Mouse (Mus musculus) stomach, embryonic 16.5 days (tissue): ENCODE results near the gene Foxl1. TPM values are rescaled to one million over a fixed set of nuclear protein-coding genes. Genes with fewer than 3 reads are reported as not detected.

ENCODE experiments used
- ATAC-seq: fragments of 200-750 bp; cut with Nextera tagmentation; 2 replicates; pipeline ENCODE4 v1.8.0; 2017; ENCODE audit warnings: moderate number of reproducible peaks, moderate TSS enrichment; ENCODE audit not compliant: insufficient read depth, low FRiP score
- H3K27ac ChIP-seq: fragments of 300-500 bp; sonication (generic); 2 replicates; pipeline ENCODE4 v1.5.1; 2014; ENCODE audit warnings: low read length
- H3K27me3 ChIP-seq: fragments of 300-500 bp; sonication (generic); 2 replicates; pipeline ENCODE4 v1.6.1; 2014; ENCODE audit warnings: low read length, control low read depth, mixed read lengths; ENCODE audit not compliant: control insufficient read depth, insufficient read depth
- H3K36me3 ChIP-seq: fragments of 300-500 bp; sonication (generic); 2 replicates; pipeline ENCODE4 v1.6.1; 2014; ENCODE audit warnings: low read length; ENCODE audit not compliant: control insufficient read depth, insufficient read depth
- H3K4me1 ChIP-seq: fragments of 300-500 bp; sonication (generic); 2 replicates; pipeline ENCODE4 v1.6.1; 2014; ENCODE audit warnings: low read length, control low read depth, mixed read lengths; ENCODE audit not compliant: control insufficient read depth, insufficient read depth
- H3K4me2 ChIP-seq: fragments of 300-500 bp; sonication (generic); 2 replicates; pipeline ENCODE4 v1.6.1; 2014; ENCODE audit warnings: low read depth, low read length, mixed read lengths
- H3K4me3 ChIP-seq: fragments of 300-500 bp; sonication (generic); replicated peaks from 2 replicates; pipeline ENCODE4 v1.5.1; 2014; ENCODE audit warnings: mild to moderate bottlenecking, low read length
- H3K9ac ChIP-seq: fragments of 300-500 bp; sonication (generic); 2 replicates; pipeline ENCODE4 v1.6.1; 2014; ENCODE audit warnings: low read length
- H3K9me3 ChIP-seq: fragments of 300-500 bp; sonication (generic); replicated peaks from 2 replicates; pipeline ENCODE4 v1.6.1; 2016; ENCODE audit warnings: low read length, control low read depth; ENCODE audit not compliant: control insufficient read depth
- WGBS: fragments of 180-500 bp; shearing (Covaris S2); extraction: QIAGEN DNeasy Blood & Tissue Kit; methylation state at CpG from one replicate; pipeline ENCODE4 v1.1.7; 2014; 5-methylcytosine and 5-hydroxymethylcytosine counted together
- polyA plus RNA-seq: library from polyadenylated mRNA; unstranded; fragments of >200 nt; fragmentation: Nextera tagmentation; extraction: Ambion mirVana; gene quantifications from 2 replicates; pipeline ENCODE4 v1.2.1, GENCODE M21; 2015

Gene Foxl1
- polyA plus RNA-seq, 1 experiment from 2014 or later: 4.0 TPM

GRCm38 (mm10) chr8:121083936-121084209 is 43.9 kb upstream of the Foxl1 start:
- Histone ChIP-seq H3K27me3 (peaks cover 77% of the 10 kb centered on the region), H3K27ac (peak overlapping the region; percentile 99), H3K4me1 (no peaks in the 10 kb centered on the region), H3K4me2 (peak overlapping the region; percentile 67), H3K9me3 (no peaks in the 10 kb centered on the region), H3K4me3 (peak overlapping the region; percentile 70), H3K9ac (peak overlapping the region; percentile 88), H3K36me3 (no peaks in the 10 kb centered on the region; the same call in 1 of the 2 replicates)
- 2% methylated on average over 21 of the region's 27 CpGs for WGBS
- peak; percentile 87 for ATAC-seq

DNA sequence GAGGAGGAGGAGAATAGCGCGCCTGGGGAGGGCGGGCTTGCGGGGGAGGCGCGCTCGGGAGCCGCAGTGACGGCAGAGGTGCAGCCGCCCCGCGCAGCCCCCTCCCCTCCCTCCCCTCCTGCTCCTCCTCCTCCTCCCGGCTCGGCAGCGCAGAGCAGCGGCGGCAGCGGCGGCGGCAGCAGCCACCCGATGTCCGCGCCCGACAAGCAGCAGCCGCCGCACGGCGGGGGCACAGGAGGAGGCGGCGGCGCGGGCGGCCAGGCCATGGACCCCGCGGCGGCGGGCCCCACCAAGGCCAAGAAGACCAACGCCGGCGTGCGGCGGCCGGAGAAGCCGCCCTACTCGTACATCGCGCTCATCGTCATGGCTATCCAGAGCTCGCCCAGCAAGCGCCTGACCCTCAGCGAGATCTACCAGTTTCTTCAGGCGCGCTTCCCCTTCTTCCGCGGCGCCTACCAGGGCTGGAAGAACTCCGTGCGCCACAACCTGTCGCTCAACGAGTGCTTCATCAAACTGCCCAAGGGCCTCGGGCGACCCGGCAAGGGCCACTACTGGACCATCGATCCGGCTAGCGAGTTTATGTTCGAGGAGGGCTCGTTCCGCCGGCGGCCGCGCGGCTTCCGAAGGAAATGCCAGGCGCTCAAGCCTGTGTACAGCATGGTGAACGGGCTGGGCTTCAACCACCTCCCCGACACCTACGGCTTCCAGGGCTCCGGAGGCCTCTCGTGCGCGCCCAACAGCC is 43.4 kb upstream of the Foxl1 start, which contains the start of gene Foxf1:
Foxf1 (plus strand) TSS at position 177 of the 742 bp plus-strand sequence.
- Histone ChIP-seq H3K9ac (peak within 1 kb of the TSS; percentile 88), H3K36me3 (no peaks in the 10 kb centered on the region; the same call in 1 of the 2 replicates), H3K27me3 (peaks cover 82% of the 10 kb centered on the region), H3K4me2 (peak within 1 kb of the TSS; percentile 67), H3K4me3 (peak within 1 kb of the TSS; percentile 70), H3K9me3 (no peaks in the 10 kb centered on the region), H3K27ac (peak within 1 kb of the TSS; percentile 99), H3K4me1 (no peaks in the 10 kb centered on the region)
- no peak; the same call in 1 of the 2 replicates for ATAC-seq
- WGBS: under 1% methylated on average over 68 of the region's 83 CpGs

DNA sequence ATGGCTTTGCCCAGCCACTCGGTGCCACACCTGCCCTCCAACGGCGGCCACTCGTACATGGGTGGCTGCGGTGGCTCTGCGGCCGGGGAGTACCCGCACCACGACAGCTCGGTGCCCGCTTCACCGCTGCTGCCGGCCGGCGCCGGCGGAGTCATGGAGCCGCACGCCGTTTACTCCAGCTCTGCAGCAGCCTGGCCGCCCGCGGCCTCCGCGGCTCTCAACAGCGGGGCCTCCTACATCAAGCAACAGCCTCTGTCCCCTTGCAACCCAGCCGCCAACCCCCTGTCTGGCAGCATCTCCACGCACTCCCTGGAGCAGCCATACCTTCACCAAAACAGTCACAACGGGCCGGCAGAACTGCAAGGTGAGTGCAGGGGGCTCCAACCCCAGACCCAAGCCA is 42.7 kb upstream of the Foxl1 start:
- peak overlapping the region; percentile 67 for H3K4me2 ChIP-seq
- H3K4me1 ChIP-seq: no peaks in the 10 kb centered on the region
- H3K27ac ChIP-seq: peak overlapping the region; percentile 99
- H3K9ac ChIP-seq: peak overlapping the region; percentile 88
- H3K27me3 ChIP-seq: peaks cover 85% of the 10 kb centered on the region
- H3K4me3 ChIP-seq: peak overlapping the region; percentile 70
- WGBS: 3% methylated on average over 30 of the region's 30 CpGs
- no peaks in the 10 kb centered on the region for H3K9me3 ChIP-seq
- no peaks in the 10 kb centered on the region; the same call in 1 of the 2 replicates for H3K36me3 ChIP-seq
- no peak for ATAC-seq

DNA sequence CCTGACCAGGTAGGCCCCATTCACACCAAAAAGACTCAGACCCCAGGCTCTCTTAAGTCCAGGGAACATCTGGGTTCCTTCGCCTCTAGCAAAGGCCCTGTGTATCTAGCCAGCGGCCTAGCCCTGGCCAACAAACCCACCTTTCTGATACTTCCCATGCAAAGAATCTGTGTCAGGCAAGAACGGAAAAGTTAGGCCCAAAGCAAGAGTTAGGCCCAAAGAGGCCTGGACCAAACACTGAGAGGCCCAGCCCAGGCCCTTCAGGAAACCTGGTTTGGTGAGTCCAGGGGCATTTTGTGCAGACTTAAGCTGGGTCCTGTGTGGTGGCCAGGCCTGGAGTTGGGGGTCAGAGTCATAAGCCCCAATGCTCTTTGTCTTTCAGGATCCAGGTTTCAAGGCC is 42.2 kb upstream of the Foxl1 start:
- Histone ChIP-seq H3K36me3 (no peaks in the 10 kb centered on the region; the same call in 1 of the 2 replicates), H3K9ac (peak overlapping the region; percentile 88), H3K9me3 (no peaks in the 10 kb centered on the region), H3K4me3 (peak overlapping the region; percentile 70), H3K4me1 (peaks cover under 1% of the 10 kb centered on the region; the same call in 1 of the 2 replicates), H3K27ac (peak overlapping the region; percentile 99), H3K27me3 (peaks cover 85% of the 10 kb centered on the region), H3K4me2 (peak overlapping the region; percentile 67)
- ATAC-seq: no peak
- WGBS: 46% methylated on average over 3 of the region's 3 CpGs

GRCm38 (mm10) chr8:121086004-121086900 is 41.5 kb upstream of the Foxl1 start:
- no peak for ATAC-seq
- Histone ChIP-seq H3K9me3 (no peaks in the 10 kb centered on the region), H3K36me3 (no peaks in the 10 kb centered on the region; the same call in 1 of the 2 replicates), H3K27me3 (peaks cover 87% of the 10 kb centered on the region), H3K4me3 (peak overlapping the region; percentile 70), H3K9ac (peak overlapping the region; percentile 88), H3K27ac (peak overlapping the region; percentile 99), H3K4me2 (peak overlapping the region; percentile 67), H3K4me1 (peaks cover 7% of the 10 kb centered on the region; the same call in 1 of the 2 replicates)
- WGBS: 21% methylated on average over 19 of the region's 19 CpGs

DNA sequence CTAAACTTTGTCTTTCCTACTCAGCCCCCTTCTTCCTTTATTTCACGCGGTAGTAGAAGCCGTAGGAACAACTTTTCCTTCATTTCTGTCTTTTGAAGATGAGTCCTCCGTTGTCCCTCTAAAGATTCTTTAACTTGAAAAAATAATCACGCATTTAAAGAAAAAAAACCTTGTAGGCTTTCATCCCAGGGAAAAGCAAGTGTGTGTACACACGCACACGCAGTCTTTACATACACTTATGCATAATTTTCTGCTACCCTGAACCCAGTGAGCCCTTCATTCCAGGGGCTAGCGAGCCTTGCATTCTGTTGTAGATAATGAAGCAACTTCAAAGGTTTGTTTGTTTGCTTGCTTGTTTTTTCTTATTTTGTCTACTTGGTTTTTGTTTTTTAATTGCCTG is 39.5 kb upstream of the Foxl1 start:
- no peak for ATAC-seq
- Histone ChIP-seq H3K4me1 (peaks cover 8% of the 10 kb centered on the region; the same call in 1 of the 2 replicates), H3K4me2 (peak overlapping the region; percentile 67), H3K36me3 (no peaks in the 10 kb centered on the region; the same call in 1 of the 2 replicates), H3K4me3 (peak overlapping the region; percentile 70), H3K27ac (peak overlapping the region; percentile 77; the same call in 1 of the 2 replicates), H3K27me3 (peaks cover 68% of the 10 kb centered on the region), H3K9me3 (no peaks in the 10 kb centered on the region), H3K9ac (peak overlapping the region; percentile 88)
- WGBS: 16% methylated on average over 8 of the region's 8 CpGs

DNA sequence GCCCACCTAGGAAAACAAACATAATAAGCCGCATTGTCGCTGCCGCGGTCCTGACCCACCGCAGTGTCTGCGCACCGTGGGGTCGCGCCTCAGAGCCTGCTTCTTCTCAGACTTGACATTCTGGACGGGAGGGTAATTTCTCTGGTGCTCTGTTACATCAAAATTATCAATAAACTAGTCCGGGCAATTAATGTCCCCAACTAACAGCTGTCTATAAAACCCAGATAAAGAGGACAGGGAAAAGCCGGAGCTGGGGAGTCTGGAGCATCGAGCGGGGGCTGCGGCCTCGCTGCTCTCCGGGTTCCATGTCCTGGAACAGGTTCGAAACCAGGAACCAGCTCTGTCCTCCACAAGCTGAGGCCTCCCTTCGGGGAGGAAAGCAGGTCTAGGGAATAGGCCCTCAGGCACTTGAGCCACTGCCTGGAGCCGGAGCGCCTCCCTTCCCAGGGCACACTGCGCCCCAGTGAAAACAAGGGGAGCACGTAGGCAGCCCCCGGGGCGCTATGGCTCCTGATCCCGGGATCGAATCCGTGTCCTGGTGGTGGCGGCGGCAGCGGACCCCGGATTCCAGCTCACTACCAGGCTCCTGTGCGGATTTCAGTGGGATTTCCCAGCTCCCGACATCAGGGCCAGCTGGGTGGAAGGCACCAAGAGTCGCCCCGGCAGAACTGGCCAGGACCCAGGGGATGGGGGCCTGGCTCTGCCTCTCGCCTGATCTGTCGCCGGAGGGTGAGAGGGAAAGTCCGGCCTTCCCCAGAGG is 38.7 kb upstream of the Foxl1 start:
- peaks cover 60% of the 10 kb centered on the region for H3K27me3 ChIP-seq
- peaks cover 8% of the 10 kb centered on the region; the same call in 1 of the 2 replicates for H3K4me1 ChIP-seq
- 7% methylated on average over 40 of the region's 40 CpGs for WGBS
- H3K9ac ChIP-seq: peak overlapping the region; percentile 88
- ATAC-seq: no peak
- H3K36me3 ChIP-seq: no peaks in the 10 kb centered on the region; the same call in 1 of the 2 replicates
- peak overlapping the region; percentile 77 for H3K27ac ChIP-seq
- H3K4me3 ChIP-seq: peak overlapping the region; percentile 70
- peak overlapping the region; percentile 67 for H3K4me2 ChIP-seq
- no peaks in the 10 kb centered on the region for H3K9me3 ChIP-seq

- H3K4me1 ChIP-seq: peaks cover 8% of the 10 kb centered on the region; the same call in 1 of the 2 replicates
- peak overlapping the region; percentile 67 for H3K4me2 ChIP-seq
- 10% methylated on average over 32 of the region's 32 CpGs for WGBS
- ATAC-seq: no peak
- H3K9ac ChIP-seq: peak overlapping the region; percentile 88
- no peaks in the 10 kb centered on the region; the same call in 1 of the 2 replicates for H3K36me3 ChIP-seq
- H3K27ac ChIP-seq: peak overlapping the region; percentile 77
- no peaks in the 10 kb centered on the region for H3K9me3 ChIP-seq
- H3K27me3 ChIP-seq: peaks cover 53% of the 10 kb centered on the region
- peak overlapping the region; percentile 70 for H3K4me3 ChIP-seq
Observed at GRCm38 (mm10) chr8:121089631-121090380, 37.9 kb upstream of the Foxl1 start.
